Mouse (Mus musculus) kidney, adult 2 months (tissue): ENCODE measurements around the gene Map2k1.

Source experiments
- CTCF ChIP-seq: fragments of 200-500 bp; conservative IDR thresholded peaks from 2 replicates; pipeline ENCODE4 v1.5.1; 2011; ENCODE audit warnings: low read depth, mild to moderate bottlenecking, control low read depth, low read length, moderate library complexity, mixed read lengths; ENCODE audit not compliant: insufficient read depth, insufficient read length
- POLR2A ChIP-seq: fragments of 200-500 bp; IDR thresholded peaks from one replicate; pipeline ENCODE4 v1.6.1; 2011; ENCODE audit warnings: low read depth, low read length, control low read depth

GRCm38 (mm10) chr9:64202331-64202730 lies 51.1 kb downstream of the Map2k1 start:
- no peak for TF ChIP-seq CTCF
- TF ChIP-seq POLR2A: no peak
